Mouse (Mus musculus) adrenal gland, adult 2 months (tissue): ENCODE measurements at regions not wholly inside any gene's neighbourhood (a gene's known extent, or its start where the extent isn't known, plus 50 kb on each side); places are given as distances from the start of the nearest gene placed in this dataset.
"Not testable (repeated sequence)": the region's sequence is repeated elsewhere in the genome, so short reads cannot be mapped to it uniquely, and the experiment has no call there.

Experiments used
- DNase-seq: peaks from one replicate; pipeline ENCODE4 v3.0.0; 2021

GRCm38 (mm10) chr8:26750120-26750519 is 227.0 kb upstream of the Zfp703 start:
- DNase-seq: no peak

- DNase-seq: no peak
These were observed 225.5 kb upstream of the Zfp703 start for GRCm38 (mm10) chr8:26751651-26752050.

GRCm38 (mm10) chr8:26756452-26756851 is 220.7 kb upstream of the Zfp703 start:
- DNase-seq: no peak

GRCm38 (mm10) chr8:26760726-26761125 is 216.4 kb upstream of the Zfp703 start:
- no peak for DNase-seq

GRCm38 (mm10) chr8:26762942-26763778 is 214.0 kb upstream of the Zfp703 start:
- no peak for DNase-seq

- no peak for DNase-seq
These were observed 208.5 kb upstream of the Zfp703 start for GRCm38 (mm10) chr8:26768474-26769229.

- DNase-seq: peak; percentile 48
These were observed 206.7 kb upstream of the Zfp703 start for GRCm38 (mm10) chr8:26770424-26770886.

GRCm38 (mm10) chr8:26778917-26779537 is 198.1 kb upstream of the Zfp703 start:
- DNase-seq: no peak

GRCm38 (mm10) chr8:26780515-26780914 is 196.6 kb upstream of the Zfp703 start:
- no peak for DNase-seq

GRCm38 (mm10) chr8:26782936-26783335 is 194.2 kb upstream of the Zfp703 start:
- DNase-seq: not testable (repeated sequence)

GRCm38 (mm10) chr8:26784381-26784780 is 192.7 kb upstream of the Zfp703 start:
- peak; percentile 27 for DNase-seq

GRCm38 (mm10) chr8:26791795-26792194 is 185.3 kb upstream of the Zfp703 start:
- no peak for DNase-seq

- DNase-seq: no peak
These were observed 183.4 kb upstream of the Zfp703 start for GRCm38 (mm10) chr8:26793606-26794292.

- no peak for DNase-seq
These were observed 182.7 kb upstream of the Zfp703 start for GRCm38 (mm10) chr8:26794411-26794810.

- peak; percentile 43 for DNase-seq
These were observed 181.5 kb upstream of the Zfp703 start for GRCm38 (mm10) chr8:26795616-26796015.

- DNase-seq: no peak
These were observed 177.3 kb upstream of the Zfp703 start for GRCm38 (mm10) chr8:26799814-26800213.

- no peak for DNase-seq
These were observed 173.0 kb upstream of the Zfp703 start for GRCm38 (mm10) chr8:26804089-26804488.

- no peak for DNase-seq
These were observed 172.2 kb upstream of the Zfp703 start for GRCm38 (mm10) chr8:26804901-26805341.

- DNase-seq: no peak
These were observed 171.7 kb upstream of the Zfp703 start for GRCm38 (mm10) chr8:26805371-26805821.

- DNase-seq: peak; percentile 27
These were observed 168.9 kb upstream of the Zfp703 start for GRCm38 (mm10) chr8:26808111-26808651.

- DNase-seq: peak; percentile 63
These were observed 168.4 kb upstream of the Zfp703 start for GRCm38 (mm10) chr8:26808771-26809170.

GRCm38 (mm10) chr8:26809943-26810342 is 167.2 kb upstream of the Zfp703 start:
- no peak for DNase-seq
